Mouse (Mus musculus): Measurements from ENCODE around the gene Trim67. TPM values are rescaled to one million over a fixed set of nuclear protein-coding genes. Genes with fewer than 3 reads are reported as not detected.

Gene Trim67
- polyA plus RNA-seq, 1 experiment from 2014 or later, result 21.1 TPM

DNA sequence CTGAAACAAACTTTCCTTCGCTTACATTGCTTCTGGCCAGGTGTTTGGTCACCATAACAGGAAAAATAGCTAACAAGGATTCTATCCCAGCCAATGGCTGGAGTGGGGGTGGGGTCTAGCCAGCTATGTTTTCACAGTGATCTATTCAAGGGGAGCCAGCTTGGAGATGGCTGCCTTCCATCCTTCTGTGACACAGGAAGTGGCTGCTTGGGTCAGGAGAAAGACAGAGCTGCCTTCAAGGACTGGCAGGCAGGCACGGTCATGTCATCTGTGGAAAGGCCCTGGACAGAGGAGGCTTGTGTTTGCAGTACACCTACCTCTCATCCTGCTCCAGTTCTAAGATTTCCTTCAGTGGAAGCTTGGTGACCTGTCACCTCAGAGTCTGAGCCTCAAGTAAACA is 20.5 kb upstream of the Trim67 start:
- H3K4me1 ChIP-seq (replicated peaks), result 0 out of 2 replicates have a peak, but pooled peaks cover 2% of the 10 kb centered on the region
- 77% methylated on average over 2 of the region's 2 CpGs for WGBS
- no peak for ATAC-seq (ENCODE audit: low read depth)
- peaks cover 6% of the 10 kb centered on the region; the same call in 1 of the 2 replicates for H3K27me3 ChIP-seq
- no peak overlapping the region for H3K4me3 ChIP-seq
- H3K36me3 ChIP-seq, result no peaks in the 10 kb centered on the region
- H3K4me2 ChIP-seq, result no peak overlapping the region
- no peak overlapping the region for H3K9ac ChIP-seq
- no peaks in the 10 kb centered on the region for H3K9me3 ChIP-seq
- no peak overlapping the region for H3K27ac ChIP-seq (replicated peaks)

GRCm38 (mm10) chr8:124775695-124776094 is 17.2 kb upstream of the Trim67 start:
- H3K27ac ChIP-seq (replicated peaks), result no peak overlapping the region
- ATAC-seq (ENCODE audit: low read depth), result no peak
- H3K4me1 ChIP-seq (replicated peaks), result peaks cover 9% of the 10 kb centered on the region
- H3K36me3 ChIP-seq, result no peaks in the 10 kb centered on the region
- H3K27me3 ChIP-seq, result peaks cover 6% of the 10 kb centered on the region; the same call in 1 of the 2 replicates
- H3K9ac ChIP-seq, result peak overlapping the region; percentile 46; the same call in 1 of the 2 replicates
- H3K4me3 ChIP-seq, result no peak overlapping the region
- peak overlapping the region; percentile 39 for H3K4me2 ChIP-seq
- WGBS, result 15% methylated on average over 16 of the region's 16 CpGs
- H3K9me3 ChIP-seq, result no peaks in the 10 kb centered on the region

GRCm38 (mm10) chr8:124780236-124780635 is 12.7 kb upstream of the Trim67 start:
- Histone ChIP-seq H3K4me3 (no peak overlapping the region), H3K27ac (replicated peaks) (peak overlapping the region; percentile 81), H3K27me3 (no peaks in the 10 kb centered on the region), H3K4me1 (replicated peaks) (peaks cover 22% of the 10 kb centered on the region), H3K9ac (peak overlapping the region; percentile 52), H3K4me2 (peak overlapping the region; percentile 21), H3K9me3 (no peaks in the 10 kb centered on the region), H3K36me3 (no peaks in the 10 kb centered on the region)
- peak; percentile 73 for ATAC-seq (ENCODE audit: low read depth)
- 3% methylated on average over 7 of the region's 7 CpGs for WGBS

DNA sequence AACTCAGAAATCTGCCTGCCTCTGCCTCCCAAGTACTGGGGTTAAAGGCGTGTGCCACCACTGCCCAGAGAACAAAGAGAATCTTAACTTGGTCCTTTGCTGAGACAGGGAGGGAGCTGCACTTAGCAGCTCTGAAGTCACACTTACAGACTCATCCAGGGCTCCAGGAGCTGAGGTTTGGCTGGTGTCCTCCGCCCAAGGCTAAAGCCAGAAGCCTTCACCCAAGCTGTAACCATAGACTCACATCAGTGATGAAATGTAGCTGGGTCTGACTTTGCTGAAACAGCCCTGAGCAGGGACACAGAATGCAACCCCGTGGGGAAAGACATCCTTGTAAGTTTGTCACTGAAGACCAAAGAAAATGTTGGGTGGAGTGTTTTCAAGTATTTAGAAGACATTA is 10.5 kb upstream of the Trim67 start:
- no peak overlapping the region for H3K4me2 ChIP-seq
- 81% methylated on average over 3 of the region's 3 CpGs for WGBS
- ATAC-seq (ENCODE audit: low read depth), result no peak
- no peaks in the 10 kb centered on the region for H3K9me3 ChIP-seq
- H3K4me3 ChIP-seq, result no peak overlapping the region
- no peaks in the 10 kb centered on the region for H3K27me3 ChIP-seq
- peaks cover 19% of the 10 kb centered on the region for H3K4me1 ChIP-seq (replicated peaks)
- H3K27ac ChIP-seq (replicated peaks), result no peak overlapping the region
- no peak overlapping the region for H3K9ac ChIP-seq
- no peaks in the 10 kb centered on the region for H3K36me3 ChIP-seq

- H3K4me3 ChIP-seq, result no peak overlapping the region
- ATAC-seq (ENCODE audit: low read depth), result no peak
- H3K9me3 ChIP-seq, result no peaks in the 10 kb centered on the region
- H3K27me3 ChIP-seq, result no peaks in the 10 kb centered on the region
- no peak overlapping the region for H3K4me2 ChIP-seq
- no peaks in the 10 kb centered on the region for H3K36me3 ChIP-seq
- peaks cover 19% of the 10 kb centered on the region for H3K4me1 ChIP-seq (replicated peaks)
- 87% methylated on average over 15 of the region's 15 CpGs for WGBS
- no peak overlapping the region for H3K27ac ChIP-seq (replicated peaks)
- H3K9ac ChIP-seq, result no peak overlapping the region
Observed at GRCm38 (mm10) chr8:124783228-124783627, 9.7 kb upstream of the Trim67 start.

DNA sequence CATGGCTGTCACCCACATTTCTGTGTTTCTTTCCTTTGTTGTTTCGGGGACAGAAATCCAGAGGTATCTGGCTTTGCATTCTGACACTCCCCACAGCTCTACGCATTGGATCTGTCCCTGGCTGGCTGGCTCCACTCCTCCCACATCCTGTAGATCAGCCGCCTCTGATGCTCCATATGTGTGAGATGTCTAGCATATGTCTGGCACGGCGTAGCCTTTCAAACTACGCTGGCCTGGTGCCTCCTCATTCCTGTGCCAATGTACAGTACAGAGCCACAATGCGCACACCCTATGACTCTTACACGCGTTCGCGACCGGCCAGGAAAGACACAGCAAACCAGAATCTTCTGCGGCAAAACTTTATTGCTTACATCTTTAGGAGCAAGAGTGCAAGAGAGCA is 8.3 kb upstream of the Trim67 start:
- Histone ChIP-seq H3K36me3 (no peaks in the 10 kb centered on the region), H3K27me3 (no peaks in the 10 kb centered on the region), H3K27ac (replicated peaks) (no peak overlapping the region), H3K9me3 (no peaks in the 10 kb centered on the region), H3K9ac (no peak overlapping the region), H3K4me2 (no peak overlapping the region), H3K4me3 (no peak overlapping the region), H3K4me1 (replicated peaks) (peaks cover 19% of the 10 kb centered on the region)
- 92% methylated on average over 13 of the region's 13 CpGs for WGBS
- no peak for ATAC-seq (ENCODE audit: low read depth)

DNA sequence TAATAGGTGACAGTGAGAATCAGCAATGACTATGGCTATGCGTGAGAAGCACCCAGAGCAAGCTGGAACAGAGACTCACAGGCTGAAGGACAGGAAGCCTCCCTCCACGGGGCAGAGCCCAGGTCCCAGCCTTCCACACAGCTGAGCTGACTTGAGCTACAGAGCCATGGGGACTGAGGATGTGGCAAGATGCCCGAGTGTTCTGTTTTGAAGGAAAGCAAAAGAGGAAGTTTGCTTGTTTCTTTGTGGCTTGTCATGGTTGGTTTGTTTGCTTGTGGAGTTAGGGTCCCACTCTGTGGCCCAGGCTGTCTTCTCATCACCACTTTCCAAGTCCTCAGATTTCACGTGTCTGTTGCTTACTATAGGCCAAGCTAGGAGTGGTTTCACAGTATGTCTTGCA is 2.2 kb upstream of the Trim67 start:
- WGBS, result 74% methylated on average over 4 of the region's 4 CpGs
- no peak overlapping the region for H3K9ac ChIP-seq
- no peak overlapping the region for H3K4me2 ChIP-seq
- H3K27me3 ChIP-seq, result peaks cover 18% of the 10 kb centered on the region
- no peaks in the 10 kb centered on the region for H3K36me3 ChIP-seq
- no peak for ATAC-seq (ENCODE audit: low read depth)
- H3K9me3 ChIP-seq, result no peaks in the 10 kb centered on the region
- H3K4me3 ChIP-seq, result no peak overlapping the region
- H3K27ac ChIP-seq (replicated peaks), result peak overlapping the region; percentile 98
- peaks cover 42% of the 10 kb centered on the region for H3K4me1 ChIP-seq (replicated peaks)

- peaks cover 27% of the 10 kb centered on the region for H3K27me3 ChIP-seq
- H3K4me2 ChIP-seq, result peak overlapping the region; percentile 89
- peak overlapping the region; percentile 98 for H3K27ac ChIP-seq (replicated peaks)
- H3K36me3 ChIP-seq, result no peaks in the 10 kb centered on the region
- no peak for ATAC-seq (ENCODE audit: low read depth)
- no peaks in the 10 kb centered on the region for H3K9me3 ChIP-seq
- H3K4me3 ChIP-seq, result peak overlapping the region; percentile 84
- WGBS, result 46% methylated on average over 4 of the region's 4 CpGs
- H3K4me1 ChIP-seq (replicated peaks), result peaks cover 53% of the 10 kb centered on the region
- peak overlapping the region; percentile 93 for H3K9ac ChIP-seq
Observed at GRCm38 (mm10) chr8:124791751-124792150, 1.1 kb upstream of the Trim67 start.

GRCm38 (mm10) chr8:124792186-124792585 is 706 bp upstream of the Trim67 start:
- Histone ChIP-seq H3K36me3 (no peaks in the 10 kb centered on the region), H3K27ac (replicated peaks) (peak overlapping the region; percentile 98), H3K9ac (peak overlapping the region; percentile 93), H3K9me3 (no peaks in the 10 kb centered on the region), H3K4me3 (peak overlapping the region; percentile 84), H3K4me1 (replicated peaks) (peaks cover 57% of the 10 kb centered on the region), H3K27me3 (peaks cover 29% of the 10 kb centered on the region), H3K4me2 (peak overlapping the region; percentile 89)
- under 1% methylated on average over 32 of the region's 32 CpGs for WGBS
- ATAC-seq (ENCODE audit: low read depth), result peak; percentile 41

DNA sequence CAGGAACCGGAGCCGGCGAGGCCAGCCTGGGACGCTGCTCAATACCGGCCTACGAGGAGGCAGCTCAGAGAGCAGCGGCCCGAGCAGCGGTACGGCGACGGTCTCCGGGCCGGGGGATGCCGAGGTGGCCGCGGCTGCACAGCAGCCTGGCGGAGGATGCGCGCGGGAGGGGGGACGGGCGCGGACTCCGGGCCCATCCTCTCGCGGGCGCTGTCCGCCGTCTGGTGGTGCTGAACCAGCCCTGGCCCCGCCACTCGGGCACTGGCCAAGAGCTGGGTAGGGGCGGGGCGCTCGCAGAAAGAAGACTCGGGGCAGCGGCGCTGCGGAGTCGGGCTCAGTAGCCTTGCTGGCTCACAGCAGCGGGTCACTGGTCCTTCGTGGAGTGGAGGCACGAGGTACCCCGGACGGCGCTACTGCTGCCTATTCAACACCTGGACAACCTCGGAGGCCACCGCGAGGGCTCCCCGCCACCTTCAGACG is 320 bp downstream of the Trim67 start:
- Histone ChIP-seq H3K27ac (replicated peaks) (peak overlapping the region; percentile 98), H3K9me3 (no peaks in the 10 kb centered on the region), H3K27me3 (peaks cover 29% of the 10 kb centered on the region), H3K36me3 (no peaks in the 10 kb centered on the region), H3K9ac (peak overlapping the region; percentile 93), H3K4me2 (peak overlapping the region; percentile 89), H3K4me1 (replicated peaks) (peaks cover 66% of the 10 kb centered on the region), H3K4me3 (peak overlapping the region; percentile 84)
- WGBS, result under 1% methylated on average over 46 of the region's 51 CpGs
- ATAC-seq (ENCODE audit: low read depth), result peak; percentile 77

DNA sequence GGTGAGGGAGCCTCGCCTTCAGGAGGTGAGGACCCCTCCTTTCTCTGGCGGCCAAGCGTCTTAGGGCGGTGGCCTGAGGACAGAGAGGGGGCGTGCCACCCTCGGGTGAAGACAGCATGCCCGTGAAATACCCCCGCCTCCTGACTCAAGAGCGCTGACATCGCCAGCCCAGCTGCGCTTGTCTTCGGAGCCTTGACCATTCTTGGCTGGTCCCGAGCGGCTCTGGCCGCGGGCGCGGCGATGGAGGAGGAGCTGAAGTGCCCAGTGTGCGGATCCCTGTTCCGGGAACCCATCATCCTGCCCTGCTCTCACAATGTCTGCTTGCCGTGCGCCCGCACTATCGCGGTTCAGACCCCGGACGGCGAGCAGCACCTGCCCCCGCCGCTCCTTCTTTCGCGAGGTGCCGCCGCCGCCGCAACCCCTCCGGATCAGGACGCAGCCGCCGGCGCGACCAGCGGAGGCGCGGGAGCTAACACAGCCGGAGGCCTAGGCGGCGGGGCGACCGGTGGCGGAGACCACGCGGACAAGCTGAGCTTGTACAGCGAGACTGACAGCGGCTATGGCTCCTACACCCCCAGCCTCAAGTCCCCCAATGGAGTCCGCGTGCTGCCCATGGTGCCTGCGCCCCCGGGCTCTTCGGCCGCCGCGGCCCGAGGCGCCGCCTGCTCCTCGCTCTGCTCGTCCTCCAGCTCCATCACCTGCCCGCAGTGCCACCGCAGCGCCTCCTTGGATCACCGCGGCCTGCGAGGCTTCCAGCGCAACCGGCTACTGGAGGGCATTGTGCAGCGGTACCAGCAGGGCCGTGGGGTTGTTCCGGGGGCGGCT is 981 bp downstream of the Trim67 start:
- ATAC-seq (ENCODE audit: low read depth), result peak; percentile 25
- Histone ChIP-seq H3K27ac (replicated peaks) (peak overlapping the region; percentile 98), H3K9ac (peak overlapping the region; percentile 93), H3K4me3 (peak overlapping the region; percentile 84), H3K36me3 (0 out of 2 replicates have a peak, but pooled peaks cover 4% of the 10 kb centered on the region), H3K9me3 (no peaks in the 10 kb centered on the region), H3K4me1 (replicated peaks) (peaks cover 73% of the 10 kb centered on the region), H3K4me2 (peak overlapping the region; percentile 89), H3K27me3 (peaks cover 29% of the 10 kb centered on the region)
- under 1% methylated on average over 81 of the region's 81 CpGs for WGBS

GRCm38 (mm10) chr8:124794486-124794780 is 1.5 kb downstream of the Trim67 start:
- Histone ChIP-seq H3K4me2 (peak overlapping the region; percentile 89), H3K9ac (peak overlapping the region; percentile 93), H3K27ac (replicated peaks) (peak overlapping the region; percentile 98), H3K4me3 (peak overlapping the region; percentile 84), H3K36me3 (0 out of 2 replicates have a peak, but pooled peaks cover 7% of the 10 kb centered on the region), H3K9me3 (no peaks in the 10 kb centered on the region), H3K27me3 (peaks cover 29% of the 10 kb centered on the region), H3K4me1 (replicated peaks) (peaks cover 78% of the 10 kb centered on the region)
- under 1% methylated on average over 25 of the region's 25 CpGs for WGBS
- peak; percentile 20 for ATAC-seq (ENCODE audit: low read depth)

All from neural tube, embryonic 13.5 days (tissue).